Mouse (Mus musculus) MEL (cell line): ENCODE data around the gene Smim24.

Source experiments
- CTCF ChIP-seq, 3 experiments: IDR thresholded peaks in 2 of 3; conservative IDR thresholded peaks in 1 of 3; 2 replicates each; pipeline ENCODE4 v1.5.1; 2011 to 2012; ENCODE audit warnings: low read length in 3 of 3, low read depth in 2 of 3, mild to moderate bottlenecking in 2 of 3, improper control_type of control experiment in 1 of 3, inconsistent platforms in 1 of 3, mixed read lengths in 1 of 3, moderate library complexity in 1 of 3; ENCODE audit not compliant: control insufficient read depth in 1 of 3, insufficient read depth in 1 of 3, poor library complexity in 1 of 3, severe bottlenecking in 1 of 3
- E2F4 ChIP-seq: IDR thresholded peaks from 2 replicates; pipeline ENCODE4 v1.6.1; 2011; ENCODE audit warnings: low read depth, low read length, improper control_type of control experiment, borderline replicate concordance
- EP300 ChIP-seq, 2 experiments: IDR thresholded peaks; 2 replicates each; pipeline ENCODE4 v1.6.1; 2011; ENCODE audit warnings: improper control_type of control experiment in 2 of 2, low read length in 2 of 2, low read depth in 1 of 2, mild to moderate bottlenecking in 1 of 2
- GATA1 ChIP-seq: IDR thresholded peaks from 2 replicates; pipeline ENCODE4 v1.6.1; 2011; ENCODE audit warnings: low read depth, low read length, improper control_type of control experiment
- HCFC1 ChIP-seq: IDR thresholded peaks from 2 replicates; pipeline ENCODE4 v1.6.1; 2012; ENCODE audit warnings: low read depth, mild to moderate bottlenecking, inconsistent platforms, low read length, improper control_type of control experiment, moderate library complexity
- JUND ChIP-seq: IDR thresholded peaks from 2 replicates; pipeline ENCODE4 v1.6.1; 2011; ENCODE audit warnings: low read depth, mild to moderate bottlenecking, improper control_type of control experiment, low read length
- MAFK ChIP-seq: IDR thresholded peaks from 2 replicates; pipeline ENCODE4 v1.6.1; 2011; ENCODE audit warnings: low read depth, mild to moderate bottlenecking, low read length, improper control_type of control experiment, borderline replicate concordance
- MEF2A ChIP-seq: IDR thresholded peaks from 2 replicates; pipeline ENCODE4 v1.6.1; 2014; ENCODE audit warnings: low read depth, mild to moderate bottlenecking, inconsistent platforms, low read length, improper control_type of control experiment; ENCODE audit not compliant: poor library complexity, insufficient replicate concordance, severe bottlenecking; ENCODE audit errors: extremely low read depth
- POLR2A ChIP-seq, 2 experiments: IDR thresholded peaks; 2 replicates each; pipeline ENCODE4 v1.6.1; 2011 to 2012; ENCODE audit warnings: low read length in 2 of 2, mild to moderate bottlenecking in 2 of 2, control low read depth in 1 of 2, improper control_type of control experiment in 1 of 2, low read depth in 1 of 2, moderate library complexity in 1 of 2; ENCODE audit not compliant: control insufficient read depth in 1 of 2, insufficient read depth in 1 of 2, poor library complexity in 1 of 2
- USF1 ChIP-seq: IDR thresholded peaks from 2 replicates; pipeline ENCODE4 v1.6.1; 2014; ENCODE audit warnings: low read depth, mild to moderate bottlenecking, inconsistent platforms, low read length, improper control_type of control experiment, moderate library complexity
- ZC3H11A ChIP-seq: IDR thresholded peaks from 2 replicates; pipeline ENCODE4 v1.6.1; 2012; ENCODE audit warnings: low read depth, mild to moderate bottlenecking, inconsistent platforms, low read length, improper control_type of control experiment
- ZKSCAN1 ChIP-seq: IDR thresholded peaks from 2 replicates; pipeline ENCODE4 v1.6.1; 2012; ENCODE audit warnings: low read depth, mild to moderate bottlenecking, inconsistent platforms, low read length, improper control_type of control experiment, moderate library complexity

DNA sequence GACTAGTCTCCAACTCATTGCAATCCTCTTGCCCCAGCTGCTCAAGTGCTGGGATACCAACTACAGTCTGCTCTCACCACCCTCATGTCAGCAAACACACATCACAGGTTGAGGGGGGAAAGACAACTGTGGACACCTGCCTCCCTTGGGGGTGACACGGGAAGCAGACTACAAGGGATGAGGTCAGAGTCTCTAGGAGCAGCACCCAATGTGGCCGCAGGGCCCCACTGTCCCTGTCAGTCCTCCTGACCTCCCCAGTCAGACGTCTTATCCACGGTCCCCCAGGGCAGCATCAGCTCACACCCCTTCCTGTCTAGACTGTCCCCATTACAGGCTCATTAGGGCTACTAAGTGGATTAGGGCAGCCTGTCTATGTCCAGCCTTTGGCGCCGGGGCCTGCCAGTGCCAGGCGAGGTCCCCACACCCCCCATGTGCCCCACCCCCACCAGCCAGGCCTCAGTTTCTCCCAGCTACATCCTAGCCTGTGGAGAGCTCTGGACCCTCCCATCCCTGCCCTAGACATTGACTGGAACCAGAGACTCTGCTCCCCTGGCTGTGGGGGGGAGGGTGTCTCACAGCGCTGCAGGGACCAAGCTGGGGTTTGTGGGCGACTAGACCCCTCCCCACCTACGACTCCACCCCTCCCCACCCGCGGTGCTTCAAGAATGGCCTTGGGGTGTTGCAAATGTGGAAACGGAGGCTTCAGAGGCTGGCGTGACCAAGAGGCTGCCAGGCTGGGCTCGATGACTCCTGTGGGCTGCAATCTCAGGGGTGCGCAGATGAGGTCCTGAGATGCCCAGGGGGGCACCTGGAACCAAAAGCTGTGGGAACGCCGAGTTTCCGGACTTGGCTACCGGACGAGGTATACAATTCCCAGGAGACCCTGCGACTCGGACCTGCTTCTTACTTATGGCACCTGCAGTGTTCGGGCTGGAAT is 13.9 kb downstream of the Smim24 start:
- TF ChIP-seq POLR2A (IDR thresholded peaks at IDR 0.05; ENCODE audit: control insufficient read depth in 1 of 2, insufficient read depth in 1 of 2, low read depth in 1 of 2, low read length in 2 of 2, poor library complexity in 1 of 2) = no peak
- no peak for TF ChIP-seq JUND
- no peak for TF ChIP-seq ZKSCAN1
- TF ChIP-seq CTCF (IDR thresholded peaks at IDR 0.05 in 2 of 3, conservative IDR thresholded peaks at IDR 0.05 in 1 of 3; ENCODE audit: control insufficient read depth in 1 of 3, insufficient read depth in 1 of 3, low read depth in 2 of 3, low read length in 3 of 3, poor library complexity in 1 of 3, severe bottlenecking in 1 of 3) = no peak
- TF ChIP-seq EP300 (IDR thresholded peaks at IDR 0.05; ENCODE audit: low read depth in 1 of 2, low read length in 2 of 2) = no peak
- no peak for TF ChIP-seq HCFC1
- no peak for TF ChIP-seq GATA1
- no peak for TF ChIP-seq USF1
- no peak for TF ChIP-seq ZC3H11A
- no peak for TF ChIP-seq MEF2A
- no peak for TF ChIP-seq E2F4
- no peak for TF ChIP-seq MAFK
